Mouse (Mus musculus) effector memory CD4-positive, alpha-beta T cell, adult 5 months (primary cell): ENCODE measurements around the gene Pcmtd2. TPM values are rescaled to one million over a fixed set of nuclear protein-coding genes. Genes with fewer than 3 reads are reported as not detected.

ENCODE experiments used
- polyA plus RNA-seq: library from polyadenylated mRNA; unstranded; fragments of 100-300 nt; shearing (Covaris generic); gene quantifications from one replicate; pipeline ENCODE4 v1.2.1, GENCODE M21; 2017

The Pcmtd2 gene
- polyA plus RNA-seq: 60.8 TPM

DNA sequence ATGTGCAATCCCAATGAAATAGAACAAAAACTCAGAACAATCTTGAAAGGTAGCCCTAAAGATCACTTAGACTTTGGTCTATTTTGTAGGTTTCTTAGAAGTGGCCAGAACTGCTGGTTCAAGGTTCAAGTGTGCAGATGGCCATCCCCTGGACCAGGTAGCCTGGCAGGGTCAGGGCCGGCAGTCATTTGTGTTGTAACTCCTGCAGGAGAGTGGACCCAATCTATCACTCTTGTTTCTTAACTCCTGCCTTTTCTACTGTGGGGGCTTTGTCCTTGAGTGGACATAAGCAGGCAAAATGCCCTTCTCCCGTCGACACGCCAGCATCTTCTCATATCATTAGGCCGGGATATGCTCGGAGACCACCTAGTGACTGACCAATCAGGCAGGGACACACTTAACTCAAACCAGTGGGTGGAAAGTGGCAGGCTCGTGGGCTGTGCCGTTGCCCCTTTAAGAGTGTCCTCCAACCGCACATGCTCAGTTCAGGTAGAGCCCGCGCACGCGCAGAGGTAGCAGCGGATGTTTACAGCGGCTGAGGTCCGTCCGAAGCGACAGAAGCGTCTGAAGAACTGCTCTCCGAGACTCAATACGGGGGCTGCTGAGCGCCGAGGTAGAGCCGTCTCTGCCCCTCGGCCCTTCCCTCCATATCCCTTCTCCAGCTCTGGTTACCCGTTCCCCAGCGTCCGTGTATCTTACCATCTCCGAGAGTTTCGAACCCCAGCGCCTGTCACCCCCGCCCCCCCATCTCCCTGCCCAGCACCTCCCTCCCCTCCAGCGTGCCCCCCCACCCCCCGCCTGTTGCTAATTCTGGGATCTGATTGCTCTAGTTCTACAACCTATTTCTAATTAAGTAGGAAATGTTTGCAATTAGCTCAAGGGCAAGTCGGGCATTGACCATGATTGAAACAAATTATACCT is at the start of gene Pcmtd2:
Gene Pcmtd2 (plus strand): TSS at position 483 of the 921 bp plus-strand sequence.

DNA sequence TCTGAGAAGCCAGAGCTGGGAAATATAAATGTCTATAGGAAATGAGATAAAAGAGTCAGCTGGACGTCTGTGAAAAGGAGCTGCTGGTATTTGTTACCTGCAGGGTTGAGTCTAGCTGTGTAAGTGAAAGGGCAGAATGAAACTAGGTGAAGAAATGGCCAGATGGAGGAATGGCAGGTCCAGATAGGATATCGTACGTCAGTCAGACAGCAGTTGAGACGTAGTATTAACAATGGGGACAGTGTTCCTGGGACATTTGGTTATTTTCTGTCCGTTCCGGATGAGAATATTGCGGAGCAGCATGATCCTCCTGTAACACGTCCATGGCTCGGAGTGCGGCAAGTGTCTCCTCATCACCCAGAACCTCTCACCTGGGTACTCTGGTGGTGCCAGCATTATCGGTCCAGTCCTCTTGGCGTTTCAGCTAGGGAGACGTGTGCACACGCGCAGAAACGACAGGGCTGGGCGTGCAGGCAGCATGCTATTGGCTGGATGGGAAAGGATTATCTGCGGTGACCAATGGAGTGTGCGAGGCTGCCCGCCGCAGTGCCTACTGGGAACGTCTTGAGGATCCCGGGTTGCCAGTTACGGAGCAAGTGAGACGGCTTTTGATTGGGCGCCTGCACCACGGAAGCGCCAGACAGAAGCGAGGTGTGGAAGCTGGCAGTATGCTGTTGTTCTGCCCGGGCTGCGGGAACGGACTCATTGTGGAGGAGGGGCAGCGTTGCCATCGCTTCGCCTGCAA is 26.3 kb downstream of the Pcmtd2 start, which contains the start of gene Polr3k:
Gene Polr3k (plus strand): TSS at position 547 of the 745 bp plus-strand sequence.

Other genes with a start within 250 kb of the Pcmtd2 start
- gene Prpf6, start 246.0 kb upstream of the Pcmtd2 start, polyA plus RNA-seq: 97.7 TPM
- gene Zfp512b, start 245.1 kb upstream of the Pcmtd2 start, polyA plus RNA-seq: 26.2 TPM
- 14.5 TPM for gene Samd10, start 238.6 kb upstream of the Pcmtd2 start, polyA plus RNA-seq
- gene Gm29797, start 180.8 kb upstream of the Pcmtd2 start, polyA plus RNA-seq: not detected
- gene Sox18, start 166.2 kb upstream of the Pcmtd2 start, polyA plus RNA-seq: not detected
- 21.5 TPM for gene Tcea2, start 157.5 kb upstream of the Pcmtd2 start, polyA plus RNA-seq
- 102 TPM for gene Rgs19, start 143.9 kb upstream of the Pcmtd2 start, polyA plus RNA-seq
- not detected for gene Lkaaear1, start 139.4 kb upstream of the Pcmtd2 start, polyA plus RNA-seq
- 0.12 TPM for gene Oprl1, start 122.8 kb upstream of the Pcmtd2 start, polyA plus RNA-seq
- not detected for gene Myt1, start 74.5 kb upstream of the Pcmtd2 start, polyA plus RNA-seq
- 17.6 TPM for gene Polr3k, start 26.5 kb downstream of the Pcmtd2 start, polyA plus RNA-seq
- not detected for gene Gm14496, start 153.3 kb downstream of the Pcmtd2 start, polyA plus RNA-seq